Mouse (Mus musculus) testis, postnatal 14 days (tissue): ENCODE data around the gene Elane.

ENCODE experiments used
- DNase-seq: peaks from one replicate; pipeline ENCODE4 v3.0.0; 2021; ENCODE audit warnings: low spot score

Elane gene

DNA sequence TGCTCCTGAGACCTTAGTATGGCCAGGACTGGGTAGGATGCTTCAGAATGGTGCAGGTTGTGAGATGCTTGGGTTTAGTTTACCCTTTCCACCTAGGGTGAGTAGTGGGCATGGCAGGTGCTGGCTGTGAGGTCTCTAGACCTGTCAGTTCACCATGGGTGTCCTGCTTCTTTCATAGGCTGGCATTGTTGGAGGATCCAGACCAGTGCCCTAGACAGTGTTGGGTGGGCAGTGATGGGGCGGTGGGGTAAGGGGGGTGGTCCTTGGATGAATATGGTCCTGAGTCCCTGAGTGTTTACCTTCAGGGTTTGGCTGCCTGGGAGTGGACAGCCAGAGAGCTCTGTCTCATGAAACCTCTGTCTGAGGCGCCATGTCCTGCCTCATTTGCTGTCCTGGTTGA, 28.2 kb upstream of the Elane start:
- DNase-seq = no peak

DNA sequence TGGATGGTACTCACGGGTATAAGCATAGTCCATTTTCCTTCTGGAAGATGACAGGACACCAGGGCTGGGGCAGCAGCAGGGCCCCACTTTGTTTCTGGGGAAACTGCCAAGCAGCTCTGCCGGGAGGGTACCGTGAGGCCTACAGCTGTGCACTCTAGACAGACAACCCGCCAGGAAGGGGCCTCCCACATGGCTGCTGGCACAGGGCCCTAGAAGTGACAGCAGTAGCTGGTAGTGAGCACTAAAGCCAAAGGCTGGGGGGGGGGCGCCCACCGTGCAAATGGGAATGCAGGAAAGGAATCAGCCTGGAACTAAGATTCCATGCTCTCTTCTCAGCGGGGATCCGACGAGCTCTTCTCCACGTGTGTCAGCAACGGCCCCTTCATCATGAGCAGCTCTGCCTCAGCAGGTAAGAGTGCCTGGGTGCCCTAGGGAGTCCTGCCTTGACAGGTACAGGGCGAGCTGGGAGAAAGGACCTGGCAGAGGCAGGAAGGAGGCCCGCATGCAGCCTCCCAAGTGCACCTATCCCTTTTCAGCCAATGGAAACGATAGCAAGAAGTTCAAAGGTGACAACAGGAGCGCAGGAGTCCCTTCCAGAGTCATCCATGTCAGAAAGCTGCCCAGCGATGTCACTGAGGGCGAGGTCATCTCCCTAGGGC, 27.5 kb upstream of the Elane start:
- DNase-seq = no peak

DNA sequence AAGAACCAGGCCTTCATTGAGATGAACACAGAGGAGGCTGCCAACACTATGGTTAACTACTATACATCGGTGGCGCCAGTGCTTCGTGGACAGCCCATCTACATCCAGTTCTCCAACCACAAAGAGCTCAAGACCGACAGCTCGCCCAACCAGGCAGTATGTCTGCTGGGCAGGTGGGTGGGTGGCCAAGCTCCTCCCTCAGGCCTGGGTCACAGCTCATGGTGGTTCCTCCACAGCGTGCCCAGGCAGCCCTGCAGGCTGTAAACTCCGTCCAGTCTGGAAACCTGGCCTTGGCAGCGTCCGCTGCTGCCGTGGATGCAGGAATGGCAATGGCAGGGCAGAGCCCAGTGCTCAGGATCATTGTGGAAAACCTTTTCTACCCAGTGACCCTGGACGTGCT, 26.9 kb upstream of the Elane start:
- no peak for DNase-seq

DNA sequence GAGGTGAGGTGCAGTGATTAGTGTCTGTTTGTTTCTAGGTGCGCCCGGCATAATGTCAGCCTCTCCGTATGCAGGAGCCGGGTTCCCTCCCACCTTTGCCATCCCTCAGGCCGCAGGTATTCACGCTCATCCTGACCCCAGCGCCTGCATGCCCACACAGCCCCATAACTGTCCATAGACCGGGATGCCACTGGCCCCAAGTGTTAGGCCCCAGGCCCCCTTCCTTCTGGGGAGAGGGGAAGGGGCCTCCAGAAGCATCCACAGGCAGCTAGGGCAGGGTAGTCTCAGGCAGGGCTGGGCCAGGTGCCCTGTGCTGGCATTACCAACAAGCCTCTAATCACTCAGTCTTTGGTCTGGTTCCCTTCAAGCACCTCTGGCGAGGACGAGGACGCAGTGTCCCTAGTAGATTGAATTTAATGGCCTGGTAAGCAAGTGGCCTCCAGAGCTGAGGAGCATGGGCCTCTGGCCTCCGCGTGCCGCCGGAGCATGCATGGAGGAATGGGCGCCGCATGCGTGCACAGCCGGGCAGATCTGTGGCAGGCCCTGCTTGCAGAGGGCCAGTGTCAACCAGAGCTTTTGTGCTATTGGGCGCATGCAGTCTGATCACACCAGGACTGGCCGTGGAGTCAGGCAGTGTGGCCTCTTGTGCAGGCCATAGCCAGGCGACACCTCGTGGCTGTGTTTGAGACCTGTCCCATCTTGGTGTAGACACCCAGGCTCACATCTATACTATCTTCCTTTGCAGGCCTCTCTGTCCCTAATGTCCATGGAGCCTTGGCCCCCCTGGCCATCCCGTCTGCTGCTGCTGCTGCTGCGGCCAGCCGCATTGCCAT, 25.8 kb upstream of the Elane start:
- no peak for DNase-seq

DNA sequence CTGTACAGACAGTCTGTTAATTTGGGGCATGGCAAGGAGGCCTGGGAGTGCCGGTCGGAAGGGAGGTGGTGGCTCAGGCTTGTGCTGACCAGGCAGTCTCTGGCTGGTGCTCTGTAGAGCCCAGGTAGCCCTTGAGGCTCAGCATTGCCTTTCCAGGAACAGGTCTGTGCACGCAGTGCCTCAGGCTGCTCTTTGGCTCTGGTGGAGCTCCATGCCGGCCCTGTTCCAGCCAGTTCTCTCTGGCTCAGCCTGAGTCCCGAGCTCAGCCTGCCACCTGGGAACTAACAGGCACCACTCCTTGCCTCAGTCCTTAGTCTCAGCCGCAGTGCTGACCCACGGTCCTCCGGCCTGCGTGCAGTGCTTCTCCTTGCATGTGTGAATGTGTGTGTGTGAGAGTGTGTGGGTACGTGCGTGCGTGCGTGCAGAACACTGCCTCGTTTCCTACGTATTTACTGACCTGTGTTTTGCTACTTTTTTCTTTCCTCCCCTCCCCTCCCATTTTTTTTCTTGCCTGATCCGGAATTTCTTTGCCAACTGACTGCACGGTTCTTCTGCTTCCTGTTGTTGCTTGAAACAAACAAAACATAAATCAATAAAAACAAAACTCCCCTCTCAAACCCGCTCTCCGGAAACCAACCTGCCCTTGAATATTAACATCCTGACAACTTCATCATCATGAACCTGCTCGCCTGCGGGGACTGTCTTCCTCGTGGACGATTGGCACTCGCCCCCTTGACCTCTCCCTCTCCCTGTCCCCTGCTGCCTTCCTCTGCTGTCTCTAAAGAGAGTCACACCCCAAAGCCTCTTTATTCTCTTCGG, 24.6 kb upstream of the Elane start:
- DNase-seq = no peak

DNA sequence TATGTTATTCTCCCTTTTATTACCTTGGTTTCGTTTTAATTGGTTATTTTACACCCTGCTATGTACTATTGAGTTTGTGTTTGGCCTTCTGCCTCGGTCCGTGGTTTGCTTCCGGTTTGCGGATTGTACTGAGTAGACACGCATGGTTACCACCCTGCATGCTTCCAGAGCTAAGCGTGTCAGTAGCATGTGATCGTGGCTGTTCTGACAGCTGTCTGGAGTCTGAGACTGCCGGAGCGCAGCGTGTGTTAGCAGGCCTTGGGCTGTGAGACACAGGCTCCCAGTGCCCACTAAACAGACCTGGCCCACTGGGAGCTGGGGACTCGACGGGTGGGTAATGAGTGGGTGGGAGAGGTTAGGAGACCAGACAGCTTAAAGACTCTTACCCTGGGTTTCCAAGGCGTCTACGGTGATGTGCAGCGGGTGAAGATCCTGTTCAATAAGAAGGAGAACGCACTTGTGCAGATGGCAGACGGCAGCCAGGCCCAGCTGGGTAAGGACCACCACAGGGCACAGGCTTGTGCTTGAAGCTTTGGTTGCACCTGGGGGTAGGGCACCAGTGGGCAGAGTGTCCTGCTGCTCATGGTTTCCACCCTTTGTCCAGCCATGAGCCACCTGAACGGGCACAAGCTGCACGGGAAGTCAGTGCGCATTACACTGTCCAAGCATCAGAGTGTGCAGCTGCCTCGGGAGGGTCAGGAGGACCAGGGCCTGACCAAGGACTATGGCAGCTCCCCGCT, 23.8 kb upstream of the Elane start:
- DNase-seq = no peak

DNA sequence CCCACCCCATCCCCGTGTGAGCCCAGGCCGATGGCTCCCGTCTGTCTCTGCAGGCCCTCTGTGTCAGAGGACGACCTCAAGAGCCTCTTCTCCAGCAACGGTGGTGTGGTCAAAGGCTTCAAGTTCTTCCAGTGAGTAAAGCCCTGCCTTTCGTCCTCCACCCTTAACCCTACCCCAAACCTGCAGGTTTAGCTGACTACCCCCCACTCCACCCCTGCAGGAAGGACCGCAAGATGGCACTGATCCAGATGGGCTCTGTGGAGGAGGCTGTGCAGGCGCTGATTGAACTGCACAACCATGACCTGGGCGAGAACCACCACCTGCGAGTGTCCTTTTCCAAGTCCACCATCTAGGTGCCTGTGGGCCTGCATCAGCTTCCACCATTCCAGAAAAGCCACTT, 23.1 kb upstream of the Elane start:
- DNase-seq = no peak

DNA sequence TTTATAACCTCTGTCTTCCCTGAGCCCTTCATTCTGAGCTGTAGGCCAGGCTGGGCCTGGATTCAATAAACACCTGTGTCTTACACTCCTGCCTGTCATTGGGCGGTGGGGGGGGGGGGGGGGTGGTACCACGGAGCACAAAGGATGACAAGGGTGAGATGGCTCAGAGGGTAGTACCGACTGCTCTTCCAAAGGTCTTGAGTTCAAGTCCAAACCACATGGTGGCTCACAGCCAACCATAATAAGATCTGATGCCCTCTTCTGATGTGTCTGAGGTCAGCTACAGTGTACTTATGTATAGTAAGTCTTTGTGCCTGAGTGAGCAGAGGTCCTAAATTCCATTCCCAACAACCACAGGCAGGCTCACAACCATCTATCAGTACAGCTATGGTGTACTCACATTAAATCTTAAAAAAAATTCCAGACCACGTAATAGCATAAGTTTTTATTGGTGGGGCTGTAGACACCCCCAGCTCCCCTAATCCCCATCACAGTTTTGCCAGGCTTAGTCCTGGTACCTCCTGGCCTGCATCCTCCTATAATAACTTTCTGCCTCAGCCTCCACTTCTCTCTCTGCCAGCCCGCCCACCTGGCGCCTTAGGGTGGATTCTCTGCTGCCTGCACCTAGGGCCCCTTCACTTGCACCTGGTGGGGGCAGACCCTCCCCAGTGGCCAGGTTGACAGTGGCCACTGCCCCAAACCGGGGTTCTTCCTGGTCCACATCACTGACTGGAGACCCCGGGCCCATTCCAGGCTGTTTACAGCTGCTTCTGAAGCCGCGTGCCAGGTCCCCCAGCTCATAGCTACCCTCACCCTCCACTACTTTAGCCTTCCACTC, 21.5 kb upstream of the Elane start:
- DNase-seq = no peak

DNA sequence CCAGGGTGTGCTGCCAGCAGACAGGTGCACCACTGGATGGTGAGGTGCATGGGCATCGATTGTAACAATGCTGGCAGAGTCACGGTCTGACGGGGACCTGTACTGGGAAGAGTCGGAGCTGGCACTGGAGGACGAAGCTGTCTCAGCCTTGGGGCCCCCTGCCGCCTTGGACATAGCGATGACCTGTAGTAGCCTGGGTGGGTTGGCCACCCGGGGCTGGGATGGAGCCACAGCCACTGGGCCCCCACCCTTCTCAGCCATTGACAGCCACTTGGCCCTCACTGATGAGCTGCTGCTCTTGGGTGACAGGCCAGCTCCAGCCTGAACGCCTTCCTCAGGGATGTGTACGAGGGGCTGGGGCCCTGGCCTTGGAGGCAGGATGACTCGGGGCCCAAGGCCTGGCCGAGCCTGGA, 20.9 kb upstream of the Elane start:
- no peak for DNase-seq

DNA sequence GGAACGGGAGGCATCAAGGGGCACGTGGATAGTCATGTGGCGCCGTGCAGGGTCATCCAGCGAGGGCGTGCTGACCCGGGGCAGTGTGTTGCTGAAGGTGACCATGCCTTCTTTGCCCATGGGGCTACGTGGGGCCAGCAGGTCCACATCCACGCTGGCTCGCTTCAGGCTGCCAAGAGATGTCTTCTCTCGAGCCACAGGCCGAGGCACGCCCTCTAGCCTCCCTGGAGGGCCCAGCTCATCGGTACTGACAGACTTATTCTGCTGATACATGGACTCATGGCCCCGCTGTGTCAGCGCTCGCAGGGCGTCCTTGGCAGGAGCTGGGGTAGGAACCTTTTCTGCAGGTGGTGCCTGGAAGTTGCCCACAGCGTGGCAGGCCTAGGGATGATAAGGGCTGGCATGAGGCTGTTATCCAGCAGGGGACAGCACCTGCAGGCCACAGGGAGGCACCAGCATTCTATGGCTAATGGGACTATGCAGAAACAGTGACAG, 20.2 kb upstream of the Elane start:
- no peak for DNase-seq

DNA sequence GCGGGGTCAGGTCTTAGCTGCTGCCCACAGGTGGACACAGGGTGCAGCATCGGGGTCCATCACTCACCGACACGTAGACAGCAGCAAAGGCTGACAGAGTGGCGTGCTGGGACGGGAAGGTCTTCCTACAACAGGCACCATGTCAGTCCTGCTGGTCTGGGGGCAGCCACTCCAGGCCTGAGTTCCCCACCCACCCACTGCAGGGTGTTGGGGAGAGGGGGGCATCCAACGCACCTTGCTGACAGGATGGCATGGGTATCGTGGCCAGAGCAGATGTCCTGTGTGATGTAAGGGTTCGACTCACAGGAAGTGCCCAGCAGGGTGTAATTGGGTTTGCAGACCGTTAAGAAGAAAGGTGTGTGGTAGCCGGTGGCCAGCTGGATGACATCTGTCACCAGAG, 19.4 kb upstream of the Elane start:
- no peak for DNase-seq

DNA sequence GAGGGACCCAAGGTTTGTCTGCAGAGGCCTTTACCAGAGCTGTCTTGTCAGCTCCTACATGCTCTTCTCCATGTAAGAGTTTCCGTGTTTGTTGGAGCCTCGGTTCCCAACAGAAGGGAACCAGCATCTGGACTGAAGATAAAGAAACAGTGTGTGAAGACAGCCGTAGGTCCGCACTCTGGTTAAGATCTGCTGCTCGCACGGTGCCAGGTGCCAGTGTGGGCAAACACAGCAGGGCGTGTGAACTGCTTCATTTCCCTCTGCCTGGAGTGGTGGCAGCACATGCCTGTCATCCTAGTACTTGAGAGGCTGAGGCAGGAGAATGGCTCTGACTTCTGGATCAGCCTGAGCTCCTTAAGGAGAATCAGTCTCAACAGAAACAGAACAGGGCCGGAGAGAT, 14.2 kb upstream of the Elane start:
- no peak for DNase-seq

DNA sequence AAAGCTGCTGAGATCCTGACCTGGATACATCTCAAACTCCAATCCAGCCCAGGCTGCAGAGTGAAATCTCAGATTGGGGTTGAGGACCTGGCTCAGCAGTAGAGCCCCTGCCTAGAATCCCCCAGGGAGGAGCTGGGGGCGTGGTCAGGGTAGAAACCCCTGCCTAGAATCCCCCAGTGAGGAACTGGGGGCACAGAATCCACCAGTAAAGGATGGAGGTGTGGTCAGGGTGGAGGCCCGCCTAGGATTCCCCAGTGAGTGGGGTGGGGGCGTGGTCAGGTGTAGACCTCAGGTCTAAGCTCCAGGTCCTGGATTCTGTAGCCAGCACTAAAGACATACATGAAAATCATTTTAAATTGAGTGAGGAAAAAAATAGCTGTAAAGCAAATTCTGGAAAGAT, 13.2 kb upstream of the Elane start:
- DNase-seq = no peak

DNA sequence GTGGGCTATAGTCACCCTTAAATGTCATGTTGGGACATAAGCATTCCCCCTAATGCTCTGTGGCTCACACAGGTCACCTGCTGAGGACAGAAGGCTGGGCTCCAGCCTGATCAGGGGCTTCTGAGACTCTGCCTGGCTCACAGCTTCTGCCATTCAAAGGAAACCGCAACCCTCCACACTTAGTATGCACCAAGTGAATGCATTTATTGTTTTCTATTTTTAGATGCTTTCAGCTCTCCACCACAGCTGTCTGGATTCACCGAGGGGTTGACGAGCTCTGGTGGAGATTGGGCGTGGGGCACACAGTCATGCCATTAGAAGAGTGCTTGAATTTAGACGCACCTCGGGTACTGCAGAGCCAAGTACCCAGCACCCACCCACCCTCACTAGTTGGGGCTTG, 12.7 kb upstream of the Elane start:
- no peak for DNase-seq

DNA sequence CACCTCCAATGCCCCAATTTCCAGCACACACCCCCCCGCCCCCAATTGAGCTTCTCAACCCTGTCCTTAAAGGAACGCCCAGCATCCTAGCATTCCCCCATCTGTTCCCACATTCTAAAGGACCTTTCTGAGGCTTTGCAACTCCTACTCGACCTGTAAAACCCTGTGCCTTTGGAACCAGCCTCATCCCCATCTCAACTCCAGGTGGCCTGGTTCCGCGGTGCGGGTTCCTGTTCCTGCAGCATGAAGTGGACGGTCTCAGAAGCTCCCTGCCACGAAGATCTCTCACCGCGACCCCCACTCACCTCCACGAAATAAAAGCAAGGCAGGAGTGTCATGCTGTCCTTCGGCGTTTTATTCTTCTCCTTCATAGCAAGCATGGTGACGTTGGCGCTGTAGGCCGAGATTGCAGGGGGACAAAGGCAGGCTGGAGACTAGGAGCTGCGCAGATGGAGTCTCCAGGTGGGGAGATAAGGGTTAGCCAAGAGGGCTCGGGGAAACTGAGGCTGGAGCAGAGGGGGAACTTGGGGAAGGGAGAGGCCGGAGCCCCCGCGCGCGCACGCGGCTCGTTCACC, 12.2 kb upstream of the Elane start:
- DNase-seq = no peak

DNA sequence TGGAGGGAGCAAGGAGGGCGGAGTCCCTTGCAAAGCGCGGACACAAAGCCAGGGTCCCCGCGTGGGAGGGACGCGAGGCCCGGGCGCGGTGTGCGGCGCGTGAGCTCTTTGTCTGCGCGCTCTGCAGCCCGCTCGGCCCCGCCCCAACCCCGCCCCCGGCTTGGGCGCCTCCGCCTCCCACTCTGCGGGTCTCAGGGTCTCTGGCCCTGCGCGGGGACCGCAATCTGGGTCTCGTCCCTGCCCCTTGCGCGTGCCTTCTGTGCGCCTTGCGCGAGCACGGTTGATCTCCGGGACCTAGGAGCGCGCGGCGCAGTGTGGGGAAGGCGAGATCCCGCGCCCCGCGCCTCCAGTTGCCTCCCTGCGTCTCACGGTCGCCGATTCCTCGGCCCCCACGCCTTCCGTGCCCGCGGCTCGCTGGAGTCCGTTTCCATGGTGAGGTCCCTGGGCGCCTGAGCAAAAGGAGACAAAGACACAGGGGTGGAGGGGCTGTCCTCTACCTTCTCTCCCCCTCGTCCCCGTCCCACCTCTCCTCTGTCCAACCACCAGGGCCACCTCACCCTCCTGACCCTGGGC, 11.7 kb upstream of the Elane start, which contains the start of the genes Prtn3 and Plppr3:
TSS of gene Prtn3 (plus strand) at position 187 of the 573 bp plus-strand sequence.
TSS of gene Plppr3 (minus strand) at position 345 of the 573 bp plus-strand sequence.
- DNase-seq = no peak

DNA sequence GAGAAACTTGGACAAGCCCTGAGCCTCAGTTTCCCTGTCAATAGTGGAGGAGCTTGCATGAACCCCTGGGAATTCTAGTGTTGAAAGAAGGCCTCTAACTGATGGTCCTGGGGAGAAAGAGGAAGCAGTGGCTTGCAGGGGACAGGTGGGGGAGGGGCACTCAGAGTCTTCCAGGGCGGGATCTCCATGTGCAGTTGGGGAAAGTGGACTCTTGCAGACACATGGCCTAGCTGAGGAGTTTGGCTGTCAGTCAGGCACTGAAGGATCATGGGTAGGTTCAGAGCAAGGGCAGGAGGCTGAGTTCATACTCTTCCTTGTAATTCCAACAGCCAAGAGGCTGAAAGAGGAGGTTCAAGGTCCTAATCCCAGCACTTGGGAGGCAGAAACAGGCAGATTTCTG, 8.9 kb upstream of the Elane start:
- no peak for DNase-seq

DNA sequence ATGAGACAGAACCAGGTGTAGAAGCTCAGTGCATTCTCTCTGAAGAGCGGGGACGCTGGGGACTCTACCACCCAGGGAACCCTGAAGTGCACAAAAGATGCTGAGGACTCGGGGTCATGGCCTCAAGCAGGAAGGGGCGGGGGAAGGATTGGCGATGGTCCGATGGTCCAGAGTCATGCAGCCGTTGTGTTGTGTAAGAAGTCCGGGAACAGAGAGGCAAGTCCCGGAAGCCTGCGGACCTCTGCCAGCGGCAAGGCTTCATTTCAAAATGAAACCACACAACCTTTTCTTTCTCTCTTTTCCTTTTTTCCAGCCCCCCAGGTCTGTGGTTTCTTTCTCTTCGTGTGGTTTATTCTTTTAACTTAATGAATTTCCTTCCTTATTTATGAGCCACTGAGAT, 8.3 kb upstream of the Elane start:
- no peak for DNase-seq

DNA sequence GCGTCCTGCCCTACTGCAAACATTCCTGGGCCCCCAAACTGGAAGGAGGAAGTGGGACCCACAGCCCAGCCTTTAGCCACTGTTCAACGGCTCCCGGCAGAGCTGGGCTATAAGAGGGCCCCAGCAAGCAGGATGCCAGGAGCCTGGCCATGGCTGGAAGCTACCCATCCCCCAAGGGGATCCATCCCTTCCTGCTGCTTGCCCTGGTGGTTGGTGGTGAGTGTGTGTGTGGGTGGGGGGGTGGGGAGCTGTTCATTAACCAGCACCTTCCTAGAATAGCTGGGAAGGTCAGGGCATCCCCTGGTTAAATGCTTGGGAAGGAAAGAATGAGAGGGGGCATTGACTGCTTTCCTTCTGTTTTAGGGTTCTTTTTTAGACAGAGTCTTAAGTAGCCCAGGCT, 6.5 kb upstream of the Elane start:
- no peak for DNase-seq

DNA sequence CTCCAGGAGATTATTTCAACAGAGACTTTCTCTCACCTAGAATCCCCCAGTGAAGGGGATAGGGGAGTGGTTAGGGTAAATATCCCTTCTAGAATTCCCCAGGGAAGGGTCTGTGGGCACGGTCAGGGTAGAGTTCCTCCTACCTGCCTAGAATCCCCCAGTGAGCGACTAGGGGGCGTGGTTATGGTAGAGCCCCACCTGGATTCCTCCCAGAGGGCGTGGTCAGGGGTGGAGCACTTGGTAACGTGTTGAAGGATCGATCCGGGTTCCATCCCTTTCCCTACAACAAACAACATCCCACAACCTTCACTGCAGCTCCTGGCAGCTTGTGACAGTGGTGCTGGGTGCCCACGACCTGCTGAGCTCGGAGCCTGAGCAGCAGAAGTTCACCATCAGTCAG, 5.3 kb upstream of the Elane start:
- no peak for DNase-seq
